Mouse (Mus musculus) limb, embryonic 14.5 days (tissue): ENCODE data around the gene Gm20721. TPM values are rescaled to one million over a fixed set of nuclear protein-coding genes. Genes with fewer than 3 reads are reported as not detected.

ENCODE experiments used
- ATAC-seq: fragments of 200-750 bp; cut with Nextera tagmentation; 2 replicates; pipeline ENCODE4 v1.8.0; 2017; ENCODE audit warnings: low read depth, moderate number of reproducible peaks, moderate TSS enrichment; ENCODE audit not compliant: low FRiP score
- DNase-seq: peaks from one replicate; pipeline ENCODE4 v3.0.0-alpha.2; 2015; ENCODE audit warnings: low spot score
- H3K27ac ChIP-seq: fragments of 300-500 bp; sonication (generic); replicated peaks from 2 replicates; pipeline ENCODE4 v1.5.1; 2014; ENCODE audit warnings: low read depth, mild to moderate bottlenecking, low read length, moderate library complexity, mixed read lengths
- H3K27me3 ChIP-seq: fragments of 300-500 bp; sonication (generic); 2 replicates; pipeline ENCODE4 v1.6.1; 2014; ENCODE audit warnings: low read length, mixed read lengths; ENCODE audit not compliant: control insufficient read depth, insufficient read depth
- H3K36me3 ChIP-seq: fragments of 300-500 bp; sonication (generic); 2 replicates; pipeline ENCODE4 v1.6.1; 2014; ENCODE audit warnings: mild to moderate bottlenecking, low read length, moderate library complexity, mixed read lengths; ENCODE audit not compliant: control insufficient read depth, insufficient read depth
- H3K4me1 ChIP-seq: fragments of 300-500 bp; sonication (generic); 2 replicates; pipeline ENCODE4 v1.6.1; 2014; ENCODE audit warnings: antibody characterized with exemption, low read length, mixed read lengths; ENCODE audit not compliant: control insufficient read depth, insufficient read depth
- H3K4me2 ChIP-seq: fragments of 300-500 bp; sonication (generic); replicated peaks from 2 replicates; pipeline ENCODE4 v1.6.1; 2014; ENCODE audit warnings: low read depth, mild to moderate bottlenecking, low read length, moderate library complexity; ENCODE audit not compliant: severe bottlenecking
- H3K4me3 ChIP-seq: fragments of 300-500 bp; sonication (generic); replicated peaks from 2 replicates; pipeline ENCODE4 v1.5.1; 2014; ENCODE audit warnings: low read length
- H3K9ac ChIP-seq: fragments of 300-500 bp; sonication (generic); 2 replicates; pipeline ENCODE4 v1.6.1; 2014; ENCODE audit warnings: mild to moderate bottlenecking, low read depth, low read length, moderate library complexity; ENCODE audit not compliant: severe bottlenecking
- H3K9me3 ChIP-seq: fragments of 300-500 bp; sonication (generic); 2 replicates; pipeline ENCODE4 v1.6.1; 2016; ENCODE audit warnings: low read length; ENCODE audit not compliant: control insufficient read depth
- POLR2A ChIP-seq: fragments of 200-500 bp; IDR thresholded peaks from 2 replicates; pipeline ENCODE4 v1.8.0; 2012; ENCODE audit warnings: inconsistent platforms, mild to moderate bottlenecking, moderate library complexity, borderline replicate concordance; ENCODE audit not compliant: insufficient read depth, insufficient read length; ENCODE audit errors: extremely low read depth
- WGBS: fragments of 180-500 bp; shearing (Covaris S2); extraction: QIAGEN DNeasy Blood & Tissue Kit; methylation state at CpG from one replicate; pipeline ENCODE4 v1.1.7; 2014; 5-methylcytosine and 5-hydroxymethylcytosine counted together
- polyA plus RNA-seq, 2 experiments: library from polyadenylated mRNA; depleted of rRNA in 1 of 2; stranded (reverse) in 1 of 2; unstranded in 1 of 2; fragments of >200 nt; fragmentation: Nextera tagmentation in 1 of 2; extraction: Ambion mirVana in 1 of 2; gene quantifications; 2 replicates each; pipeline versions ENCODE4 v1.2.1 to v1.2.3; 2012 to 2014

Gene Gm20721
- polyA plus RNA-seq, 2 experiments: 0.65 to 13.4 TPM

DNA sequence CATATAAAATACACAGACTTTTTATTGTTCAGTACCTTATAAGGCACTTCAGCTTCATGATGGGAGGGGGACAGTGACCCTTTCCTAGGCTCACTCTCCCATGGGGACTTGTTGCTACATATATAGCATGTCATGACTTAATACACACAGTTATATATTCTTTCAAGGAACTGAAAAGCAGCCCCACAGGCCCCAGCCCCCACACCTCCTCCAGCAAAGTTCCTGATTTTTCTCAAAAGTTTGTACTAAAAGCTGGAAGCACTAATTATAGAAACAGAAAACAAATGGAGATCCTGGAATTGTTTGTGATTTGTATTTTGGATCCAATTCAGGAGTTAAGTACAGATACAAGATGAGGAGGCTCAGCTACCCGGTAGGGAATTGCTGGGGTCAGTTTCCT lies 2.9 kb downstream of the Gm20721 start:
- no peak for DNase-seq
- H3K4me1 ChIP-seq: peaks cover 49% of the 10 kb centered on the region

DNA sequence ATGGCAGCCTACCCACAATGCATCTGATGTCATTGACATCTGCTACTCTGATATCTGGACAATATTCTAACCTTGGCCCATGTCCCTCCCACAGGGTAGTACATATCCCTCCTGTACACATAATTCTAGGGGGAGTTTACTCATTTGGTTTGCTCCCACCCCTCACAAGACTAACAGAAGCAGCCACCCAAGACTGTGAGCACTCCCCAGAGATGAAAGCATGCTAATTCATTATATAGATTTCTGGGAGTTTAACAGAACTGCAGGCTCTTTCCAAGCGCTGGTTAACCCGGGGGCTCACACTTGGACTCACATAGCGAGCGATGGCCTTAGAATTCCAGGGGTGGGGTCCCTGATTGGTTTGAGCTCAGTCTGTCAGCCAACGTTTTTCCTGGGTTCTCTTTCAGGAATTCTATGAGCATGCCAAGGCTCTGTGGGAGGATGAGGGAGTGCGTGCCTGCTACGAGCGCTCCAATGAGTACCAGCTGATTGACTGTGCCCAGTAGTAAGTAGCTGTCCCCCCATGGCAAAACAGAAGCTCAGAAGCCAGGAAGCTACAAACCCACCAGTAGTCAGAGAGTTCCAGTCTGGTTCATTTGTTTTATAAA lies 3.6 kb downstream of the Gm20721 start:
- Histone ChIP-seq H3K36me3 (peaks cover 64% of the 10 kb centered on the region), H3K4me3 (no peak overlapping the region), H3K9me3 (peaks cover 4% of the 10 kb centered on the region; the same call in 1 of the 2 replicates), H3K27ac (peak overlapping the region; percentile 58), H3K4me2 (peak overlapping the region; percentile 13; the same call in 1 of the 2 replicates), H3K27me3 (no peaks in the 10 kb centered on the region), H3K9ac (no peak overlapping the region), H3K4me1 (peaks cover 51% of the 10 kb centered on the region)
- DNase-seq: no peak
- 38% methylated on average over 8 of the region's 8 CpGs for WGBS
- TF ChIP-seq POLR2A: no peak
- ATAC-seq: no peak

More for the DNA sequence above, 2.9 kb downstream of the Gm20721 start:
- no peak overlapping the region for H3K4me3 ChIP-seq
- peak overlapping the region; percentile 4 for H3K4me2 ChIP-seq
- peak overlapping the region; percentile 62; the same call in 1 of the 2 replicates for H3K27ac ChIP-seq
- no peak for ATAC-seq
- peaks cover 4% of the 10 kb centered on the region; the same call in 1 of the 2 replicates for H3K9me3 ChIP-seq
- H3K36me3 ChIP-seq: peaks cover 64% of the 10 kb centered on the region
- no peaks in the 10 kb centered on the region for H3K27me3 ChIP-seq
- TF ChIP-seq POLR2A: no peak
- WGBS: 44% methylated on average over 1 of the region's 1 CpGs
- H3K9ac ChIP-seq: no peak overlapping the region

DNA sequence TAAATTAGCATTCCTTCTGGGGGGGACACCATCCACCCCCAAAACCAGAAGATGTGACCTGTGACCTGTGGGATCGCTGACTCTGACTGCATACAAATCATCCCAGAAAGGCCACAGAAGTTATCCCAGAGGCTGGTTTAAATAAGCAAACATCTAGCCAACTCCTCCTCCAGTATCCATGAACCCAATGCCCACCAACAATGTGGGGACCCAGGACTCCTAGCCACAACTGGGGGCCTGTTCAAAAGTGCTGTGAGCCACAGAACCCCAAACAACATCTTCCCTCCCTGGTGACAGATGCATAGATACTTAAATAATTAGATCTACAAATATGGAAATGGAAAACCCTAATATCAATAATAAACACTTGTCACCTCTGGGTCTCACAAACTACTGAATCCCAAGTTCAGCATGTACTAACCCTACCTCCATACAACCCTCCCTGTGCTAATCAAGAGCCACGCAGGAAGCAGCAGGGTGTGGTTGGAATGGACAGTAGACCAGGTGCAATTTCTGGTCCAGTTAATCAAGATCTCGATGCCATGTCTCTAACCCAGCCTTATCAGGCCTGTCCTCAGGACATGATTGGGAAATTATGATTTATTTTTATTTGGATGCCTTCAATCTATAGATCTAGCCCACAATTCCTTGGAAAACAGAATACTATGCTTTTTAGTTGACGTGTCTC lies 5.5 kb downstream of the Gm20721 start:
- DNase-seq (no peak), ATAC-seq (no peak)
- H3K27ac ChIP-seq: no peak overlapping the region
- no peaks in the 10 kb centered on the region for H3K27me3 ChIP-seq
- no peak for TF ChIP-seq POLR2A
- peaks cover 53% of the 10 kb centered on the region for H3K36me3 ChIP-seq
- peaks cover 66% of the 10 kb centered on the region for H3K4me1 ChIP-seq
- H3K4me2 ChIP-seq: no peak overlapping the region
- 85% methylated on average over 4 of the region's 4 CpGs for WGBS
- H3K9me3 ChIP-seq: no peaks in the 10 kb centered on the region
- no peak overlapping the region for H3K9ac ChIP-seq
- no peak overlapping the region for H3K4me3 ChIP-seq

DNA sequence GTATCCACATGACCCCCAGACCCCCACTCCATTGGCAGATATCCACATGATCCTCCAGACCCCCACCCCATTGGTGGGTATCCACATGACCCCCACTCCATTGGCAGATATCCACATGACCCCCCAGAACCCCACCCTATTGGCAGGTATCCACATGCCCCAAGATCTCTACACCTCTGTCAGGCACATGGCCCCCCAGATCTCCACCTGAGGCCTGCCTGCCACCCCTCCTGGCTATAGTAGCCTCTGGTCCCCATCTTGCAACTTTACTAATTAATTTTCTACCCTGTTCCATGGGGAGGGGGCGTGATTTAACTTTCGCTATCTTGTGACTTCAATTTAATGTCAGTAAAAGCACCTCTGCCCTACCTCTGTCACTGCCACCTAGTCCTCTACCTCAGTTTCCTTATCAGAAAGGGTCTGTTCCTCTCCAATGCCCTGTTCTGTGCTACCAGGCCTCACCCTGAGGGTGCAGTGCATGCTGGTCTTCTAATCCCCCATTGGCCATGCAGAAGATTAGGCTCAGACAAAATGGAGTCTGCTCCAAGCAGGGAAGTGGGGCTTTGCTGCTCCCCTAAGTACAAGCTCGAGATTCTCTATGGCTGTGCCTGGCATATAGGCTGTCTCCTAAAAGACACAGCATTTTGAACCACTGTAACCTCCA lies 6.2 kb downstream of the Gm20721 start:
- 87% methylated on average over 3 of the region's 3 CpGs for WGBS
- ATAC-seq (no peak), DNase-seq (no peak)
- no peak overlapping the region for H3K27ac ChIP-seq
- no peak overlapping the region for H3K4me3 ChIP-seq
- H3K36me3 ChIP-seq: peaks cover 46% of the 10 kb centered on the region
- no peak overlapping the region for H3K9ac ChIP-seq
- H3K9me3 ChIP-seq: no peaks in the 10 kb centered on the region
- no peak for TF ChIP-seq POLR2A
- peaks cover 69% of the 10 kb centered on the region for H3K4me1 ChIP-seq
- H3K4me2 ChIP-seq: no peak overlapping the region
- no peaks in the 10 kb centered on the region for H3K27me3 ChIP-seq

DNA sequence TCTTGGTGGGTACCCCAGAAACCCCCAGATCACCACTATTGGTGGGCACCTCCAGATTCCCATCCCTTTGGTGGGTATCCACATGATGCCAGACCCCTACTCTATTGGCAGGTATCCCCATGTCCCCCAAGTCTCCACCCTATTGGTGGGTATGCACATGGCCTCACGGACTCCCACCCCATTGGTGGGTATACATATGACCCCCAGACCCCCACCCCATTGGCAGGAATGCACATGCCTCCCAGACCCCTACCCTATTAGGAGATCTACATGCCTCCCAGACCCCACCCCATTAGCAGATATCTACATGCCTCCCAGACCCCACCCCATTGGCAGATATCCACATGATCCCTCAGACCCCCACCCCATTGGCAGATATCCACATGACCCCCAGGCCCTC lies 6.8 kb downstream of the Gm20721 start:
- Histone ChIP-seq H3K9ac (no peak overlapping the region), H3K27me3 (no peaks in the 10 kb centered on the region), H3K27ac (no peak overlapping the region), H3K4me1 (peaks cover 70% of the 10 kb centered on the region), H3K4me2 (no peak overlapping the region), H3K4me3 (no peak overlapping the region), H3K36me3 (peaks cover 44% of the 10 kb centered on the region), H3K9me3 (no peaks in the 10 kb centered on the region)
- DNase-seq (no peak), ATAC-seq (no peak)
- WGBS: 100% methylated on average over 1 of the region's 1 CpGs
- no peak for TF ChIP-seq POLR2A
